Mouse (Mus musculus): ENCODE data around the gene Dst.

- no peak for TF ChIP-seq CTCF (conservative IDR thresholded peaks at IDR 0.05 in 1 of 2, IDR thresholded peaks at IDR 0.05 in 1 of 2; ENCODE audit: low read depth in 2 of 2, low read length in 2 of 2)
- TF ChIP-seq NELFE (IDR thresholded peaks at IDR 0.05; ENCODE audit: low read depth, low read length): no peak
- no peak for TF ChIP-seq UBTF (IDR thresholded peaks at IDR 0.05; ENCODE audit: low read depth, low read length)
- no peak for TF ChIP-seq EP300 (IDR thresholded peaks at IDR 0.05; ENCODE audit: low read length)
- no peak for TF ChIP-seq USF1 (IDR thresholded peaks at IDR 0.05; ENCODE audit: low read depth, low read length)
These were observed 275.4 kb downstream of the Dst start for GRCm38 (mm10) chr1:34183250-34183926.
